Mouse (Mus musculus) lung, postnatal 0 days (tissue): ENCODE data around the gene Rnase2a.

Source experiments
- CTCF ChIP-seq: IDR thresholded peaks from 2 replicates; pipeline ENCODE4 v1.5.1; 2016; ENCODE audit warnings: antibody characterized with exemption, mild to moderate bottlenecking
- EP300 ChIP-seq: IDR thresholded peaks from 2 replicates; pipeline ENCODE4 v1.6.1; 2016; ENCODE audit warnings: antibody characterized with exemption, mild to moderate bottlenecking, control low read depth

DNA sequence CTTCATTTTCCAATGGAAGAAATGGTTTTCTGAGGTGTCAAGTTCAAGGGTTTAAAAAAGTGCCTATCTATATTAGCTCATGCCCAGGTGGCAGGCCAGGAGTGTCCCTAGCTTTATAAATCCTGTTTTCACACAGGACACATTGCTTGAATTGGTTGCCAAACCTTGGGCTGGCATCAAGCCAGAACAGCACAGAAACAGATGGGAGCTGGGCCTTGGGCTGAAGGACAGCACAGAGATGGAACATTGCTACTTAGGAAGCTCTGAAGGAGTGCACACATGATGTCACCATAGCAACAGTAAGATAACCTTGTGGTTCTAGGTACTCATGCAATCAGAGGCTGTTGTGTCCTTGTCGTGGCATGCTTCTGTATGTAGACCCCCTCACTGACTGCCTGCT is 35.6 kb upstream of the Rnase2a start:
- no peak for TF ChIP-seq CTCF
- TF ChIP-seq EP300 = no peak
